Mouse (Mus musculus): ENCODE data around the gene Atp8a2.

DNA sequence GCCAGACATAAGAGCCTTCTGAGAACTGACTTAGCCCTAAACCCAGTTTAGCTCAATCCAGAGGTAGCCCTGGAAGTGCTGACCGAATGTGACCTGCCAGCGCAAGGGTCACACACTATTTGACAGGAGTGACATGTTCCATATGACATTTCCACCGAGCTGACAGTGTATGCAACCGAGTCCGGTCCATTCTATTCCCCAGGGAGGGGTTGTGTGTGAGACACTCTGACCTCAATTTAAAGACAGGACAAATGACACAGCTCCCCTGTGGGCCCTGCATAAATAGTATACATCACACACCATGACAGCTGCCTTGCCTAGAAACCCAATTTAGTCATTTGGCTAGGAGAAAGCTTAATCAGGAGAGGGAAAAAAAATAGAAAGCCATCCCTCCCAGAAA, 555.1 kb downstream of the Atp8a2 start:
- no peak for TF ChIP-seq CTCF (IDR thresholded peaks at IDR 0.05; ENCODE audit: borderline replicate concordance, extremely low read depth, insufficient read depth, insufficient read length)
- no peak for TF ChIP-seq POLR2A (IDR thresholded peaks at IDR 0.05; ENCODE audit: borderline replicate concordance, extremely low read depth, insufficient read depth, insufficient read length, poor library complexity, severe bottlenecking)
